Mouse (Mus musculus) CH12.LX (cell line): ENCODE data around the gene Ambp. TPM values are rescaled to one million over a fixed set of nuclear protein-coding genes. Genes with fewer than 3 reads are reported as not detected.

Experiments
- DNase-seq: peaks from one replicate; pipeline ENCODE4 v3.0.0-alpha.2; 2013; ENCODE audit errors: extremely low read depth
- H3K27ac ChIP-seq: 2 replicates; pipeline ENCODE4 v1.5.1; 2012; ENCODE audit warnings: low read depth, mild to moderate bottlenecking, control low read depth, moderate library complexity; ENCODE audit not compliant: insufficient read depth
- H3K27me3 ChIP-seq: replicated peaks from 2 replicates; pipeline ENCODE3; 2012; ENCODE audit warnings: inconsistent platforms
- H3K36me3 ChIP-seq, 2 experiments: replicated peaks in 1 of 2; 2 replicates each; pipeline versions ENCODE3 to v1.6.1; 2012; ENCODE audit warnings: inconsistent platforms in 1 of 2, low read length in 1 of 2, mild to moderate bottlenecking in 1 of 2, mixed read lengths in 1 of 2, moderate library complexity in 1 of 2; ENCODE audit not compliant: control insufficient read depth in 1 of 2, insufficient read depth in 1 of 2
- H3K4me1 ChIP-seq, 2 experiments: 2 replicates each; pipeline ENCODE4 v1.6.1; 2012; ENCODE audit warnings: inconsistent platforms in 1 of 2, moderate library complexity in 1 of 2; ENCODE audit not compliant: insufficient read depth in 2 of 2, control insufficient read depth in 1 of 2
- H3K4me2 ChIP-seq: 2 replicates; pipeline ENCODE4 v1.6.1; 2012; ENCODE audit warnings: low read depth, mild to moderate bottlenecking, control low read depth; ENCODE audit not compliant: poor library complexity, insufficient read depth, severe bottlenecking
- H3K4me3 ChIP-seq, 3 experiments: fragments of 150-350 bp in 1 of 3; sonication (generic) in 1 of 3; replicated peaks in 1 of 3; 2 replicates each; pipeline versions ENCODE3 to v1.5.1; 2011 to 2012; ENCODE audit warnings: low read depth in 2 of 3, low read length in 2 of 3, mild to moderate bottlenecking in 2 of 3, moderate library complexity in 2 of 3, control low read depth in 1 of 3, improper control_type of control experiment in 1 of 3, inconsistent platforms in 1 of 3, mixed read lengths in 1 of 3; ENCODE audit not compliant: poor library complexity in 1 of 3
- H3K79me2 ChIP-seq: replicated peaks from 2 replicates; pipeline ENCODE4 v1.6.1; 2012; ENCODE audit warnings: mild to moderate bottlenecking, moderate library complexity; ENCODE audit not compliant: control insufficient read depth, poor library complexity, insufficient read depth, severe bottlenecking; ENCODE audit errors: extremely low read depth
- H3K9ac ChIP-seq: 2 replicates; pipeline ENCODE4 v1.6.1; 2012; ENCODE audit warnings: low read depth, mild to moderate bottlenecking, control low read depth, moderate library complexity; ENCODE audit not compliant: insufficient read depth
- H3K9me3 ChIP-seq: replicated peaks from 2 replicates; pipeline ENCODE3; 2012; ENCODE audit warnings: low read length, inconsistent platforms, mixed read lengths
- CHD2 ChIP-seq: IDR thresholded peaks from 2 replicates; pipeline ENCODE4 v1.6.1; 2011; ENCODE audit warnings: low read length, improper control_type of control experiment
- CTCF ChIP-seq, 2 experiments: IDR thresholded peaks in 1 of 2; conservative IDR thresholded peaks in 1 of 2; 2 replicates each; pipeline ENCODE4 v1.5.1; 2011 to 2012; ENCODE audit warnings: low read depth in 2 of 2, low read length in 2 of 2, improper control_type of control experiment in 1 of 2, inconsistent platforms in 1 of 2, mild to moderate bottlenecking in 1 of 2, moderate library complexity in 1 of 2
- E2F4 ChIP-seq: IDR thresholded peaks from 2 replicates; pipeline ENCODE4 v1.6.1; 2011; ENCODE audit warnings: low read depth, low read length, improper control_type of control experiment; ENCODE audit not compliant: insufficient replicate concordance
- ELF1 ChIP-seq: IDR thresholded peaks from 2 replicates; pipeline ENCODE4 v1.6.1; 2014; ENCODE audit warnings: low read depth, mild to moderate bottlenecking, inconsistent platforms, low read length, improper control_type of control experiment
- EP300 ChIP-seq: IDR thresholded peaks from 2 replicates; pipeline ENCODE4 v1.6.1; 2011; ENCODE audit warnings: low read length, improper control_type of control experiment
- GABPA ChIP-seq: IDR thresholded peaks from 2 replicates; pipeline ENCODE4 v1.6.1; 2012; ENCODE audit warnings: low read depth, low read length, improper control_type of control experiment, inconsistent platforms; ENCODE audit not compliant: insufficient replicate concordance
- HCFC1 ChIP-seq: IDR thresholded peaks from 2 replicates; pipeline ENCODE4 v1.6.1; 2012; ENCODE audit warnings: low read depth, mild to moderate bottlenecking, inconsistent platforms, low read length, improper control_type of control experiment
- KAT2A ChIP-seq: IDR thresholded peaks from 2 replicates; pipeline ENCODE4 v1.6.1; 2012; ENCODE audit warnings: low read length, improper control_type of control experiment, inconsistent platforms; ENCODE audit not compliant: insufficient replicate concordance
- MAFK ChIP-seq: IDR thresholded peaks from 2 replicates; pipeline ENCODE4 v1.6.1; 2011; ENCODE audit warnings: low read length, improper control_type of control experiment; ENCODE audit not compliant: insufficient replicate concordance
- MEF2A ChIP-seq: IDR thresholded peaks from 2 replicates; pipeline ENCODE4 v1.6.1; 2014; ENCODE audit warnings: low read depth, mild to moderate bottlenecking, inconsistent platforms, low read length, improper control_type of control experiment, borderline replicate concordance
- NELFE ChIP-seq: IDR thresholded peaks from 2 replicates; pipeline ENCODE4 v1.6.1; 2011; ENCODE audit warnings: low read depth, low read length, improper control_type of control experiment
- POLR2AphosphoS2 ChIP-seq: IDR thresholded peaks from 2 replicates; pipeline ENCODE4 v1.6.1; 2011; ENCODE audit warnings: low read depth, low read length, improper control_type of control experiment
- SMC3 ChIP-seq: IDR thresholded peaks from 2 replicates; pipeline ENCODE4 v1.6.1; 2011; ENCODE audit warnings: low read depth, low read length, improper control_type of control experiment
- TBP ChIP-seq: conservative IDR thresholded peaks from 2 replicates; pipeline ENCODE4 v1.6.1; 2011; ENCODE audit warnings: low read depth, low read length, improper control_type of control experiment
- TCF12 ChIP-seq: IDR thresholded peaks from 2 replicates; pipeline ENCODE4 v1.6.1; 2014; ENCODE audit warnings: low read depth, mild to moderate bottlenecking, inconsistent platforms, low read length, improper control_type of control experiment
- UBTF ChIP-seq: IDR thresholded peaks from 2 replicates; pipeline ENCODE4 v1.6.1; 2012; ENCODE audit warnings: low read depth, mild to moderate bottlenecking, inconsistent platforms, low read length, improper control_type of control experiment, moderate library complexity
- ZKSCAN1 ChIP-seq: IDR thresholded peaks from 2 replicates; pipeline ENCODE4 v1.6.1; 2012; ENCODE audit warnings: low read depth, inconsistent platforms, low read length, improper control_type of control experiment, borderline replicate concordance
- dilution Hi-C: fragments of 300-500 bp; cut with MboI; formaldehyde crosslinking; loops from 2 replicates; pipeline ENCODE4 v1.14.3; 2020; ENCODE audit warnings: low sequenced_read_pairs; ENCODE audit not compliant: extremely low pct_unique_long_range_greater_than_20kb, extremely low pct_ligation_motif_present
- in situ Hi-C: fragments of 300-500 bp; cut with MboI; formaldehyde crosslinking; loops from 3 replicates; pipeline ENCODE4 v1.14.3; 2019; ENCODE audit warnings: low sequenced_read_pairs, low pct_ligation_motif_present, low pct_unique_long_range_greater_than_20kb, mixed read lengths
- polyA plus RNA-seq: library from polyadenylated mRNA; unstranded; fragments of >175 nt; gene quantifications from 2 replicates; pipeline ENCODE4 v1.2.1, GENCODE M21; 2012; ENCODE audit warnings: low read depth; ENCODE audit not compliant: insufficient read length
- total RNA-seq, 2 experiments: library from RNA; depleted of rRNA; stranded (reverse); fragments of 300-350 nt in 1 of 2; fragments of >200 nt in 1 of 2; gene quantifications; 2 replicates each; pipeline ENCODE4 v1.2.3; 2012 to 2014

The Ambp gene
- total and polyA plus RNA-seq, 3 experiments: not detected

DNA sequence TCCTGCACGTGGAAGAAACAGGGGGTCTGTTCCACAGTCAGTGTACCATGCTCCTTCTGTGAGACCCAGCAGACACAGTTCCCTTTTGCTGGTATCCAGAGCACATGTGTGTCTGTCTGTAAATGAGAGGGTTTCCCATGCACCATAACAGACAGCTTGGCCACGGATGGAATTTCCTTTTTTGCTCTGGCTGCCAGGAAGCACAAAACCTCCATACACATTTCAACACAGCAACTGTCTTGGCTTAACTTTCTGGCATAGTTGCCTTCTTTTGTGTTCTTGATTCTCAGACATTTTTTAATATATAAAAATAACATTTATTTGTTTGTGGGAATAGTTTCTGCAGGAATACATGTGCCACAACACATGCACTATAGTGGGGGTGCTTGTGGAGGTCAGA is 997 bp upstream of the Ambp start:
- Histone ChIP-seq H3K27ac (no peak overlapping the region), H3K9me3 (no peaks in the 10 kb centered on the region), H3K4me2 (no peak overlapping the region), H3K79me2 (no peaks in the 10 kb centered on the region), H3K4me1 (peaks cover 0 to 19% of the 10 kb centered on the region in 2 experiments; a peak in 2 of 4 replicates), H3K4me3 (no peak overlapping the region), H3K9ac (no peak overlapping the region), H3K36me3 (no peaks in the 10 kb centered on the region), H3K27me3 (peaks cover 70% of the 10 kb centered on the region)
- dilution Hi-C loops (no loop called here), in situ Hi-C loops (no loop called here)
- TF ChIP-seq CTCF (conservative IDR thresholded peaks at IDR 0.05 in 1 of 2, IDR thresholded peaks at IDR 0.05 in 1 of 2; ENCODE audit: low read depth in 2 of 2, low read length in 2 of 2) (no peak), POLR2AphosphoS2 (no peak), CHD2 (no peak), E2F4 (no peak), TCF12 (no peak), NELFE (no peak), EP300 (no peak), SMC3 (no peak), HCFC1 (no peak), ELF1 (no peak), GABPA (no peak), TBP (no peak)
- DNase-seq: no peak

DNA sequence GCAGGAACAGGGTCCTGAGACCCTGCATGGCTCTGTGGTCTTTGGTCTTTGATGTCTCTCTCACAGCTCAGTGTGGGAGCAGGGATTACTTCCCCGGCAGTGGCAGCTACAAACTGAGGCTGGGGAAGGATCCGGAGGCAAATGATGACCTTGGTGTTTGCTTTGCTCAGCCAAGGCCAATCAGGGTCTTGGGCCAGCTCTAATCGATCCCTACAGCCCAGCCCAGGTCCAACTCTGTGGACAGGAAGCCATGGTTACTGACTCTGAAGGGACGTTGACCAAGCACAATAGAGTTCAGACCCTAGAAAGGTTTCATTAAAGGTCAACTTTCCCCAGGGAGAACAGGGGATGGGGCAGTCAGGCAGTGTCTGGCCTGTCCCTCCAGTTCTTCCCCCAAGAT is 571 bp downstream of the Ambp start:
- peaks cover 83% of the 10 kb centered on the region for H3K27me3 ChIP-seq
- H3K4me3 ChIP-seq: no peak overlapping the region
- no peak overlapping the region for H3K27ac ChIP-seq
- H3K4me1 ChIP-seq: peaks cover 0 to 6% of the 10 kb centered on the region in 2 experiments; a peak in 2 of 4 replicates
- no peak for DNase-seq
- no peaks in the 10 kb centered on the region for H3K79me2 ChIP-seq
- TF ChIP-seq UBTF (no peak), MEF2A (no peak), ZKSCAN1 (no peak), HCFC1 (no peak), MAFK (no peak), KAT2A (no peak)
- H3K9ac ChIP-seq: no peak overlapping the region
- no peak overlapping the region for H3K4me2 ChIP-seq
- dilution Hi-C loops: no loop called here
- no peaks in the 10 kb centered on the region for H3K36me3 ChIP-seq
- H3K9me3 ChIP-seq: no peaks in the 10 kb centered on the region
- in situ Hi-C loops: no loop called here
